Mouse (Mus musculus) midbrain, embryonic 10.5 days (tissue): Measurements from ENCODE around the gene Astl. TPM values are rescaled to one million over a fixed set of nuclear protein-coding genes. Genes with fewer than 3 reads are reported as not detected.
"Not testable (repeated sequence)": the region's sequence is repeated elsewhere in the genome, so short reads cannot be mapped to it uniquely, and the experiment has no call there.

ENCODE experiments used
- DNase-seq: peaks from one replicate; pipeline ENCODE4 v3.0.0-alpha.2; 2017; ENCODE audit warnings: low spot score
- H3K27ac ChIP-seq: fragments of 300-500 bp; sonication (generic); replicated peaks from 2 replicates; pipeline ENCODE4 v1.5.1; 2016; ENCODE audit warnings: mild to moderate bottlenecking
- H3K27me3 ChIP-seq: fragments of 300-500 bp; sonication (generic); 2 replicates; pipeline ENCODE4 v1.6.1; 2016; ENCODE audit warnings: low read depth, mild to moderate bottlenecking; ENCODE audit not compliant: poor library complexity, severe bottlenecking
- H3K36me3 ChIP-seq: fragments of 300-500 bp; sonication (generic); 2 replicates; pipeline ENCODE4 v1.6.1; 2016; ENCODE audit warnings: mild to moderate bottlenecking, moderate library complexity
- H3K4me1 ChIP-seq: fragments of 300-500 bp; sonication (generic); 2 replicates; pipeline ENCODE4 v1.6.1; 2016
- H3K4me3 ChIP-seq: fragments of 300-500 bp; sonication (generic); 2 replicates; pipeline ENCODE4 v1.5.1; 2016; ENCODE audit warnings: mild to moderate bottlenecking, moderate library complexity
- H3K9me3 ChIP-seq: fragments of 300-500 bp; sonication (generic); replicated peaks from 2 replicates; pipeline ENCODE4 v1.6.1; 2016; ENCODE audit warnings: mild to moderate bottlenecking
- WGBS: fragments of 180-500 bp; shearing (Covaris S2); methylation state at CpG from one replicate; pipeline ENCODE4 v1.1.7; 2016; 5-methylcytosine and 5-hydroxymethylcytosine counted together
- polyA plus RNA-seq: library from polyadenylated mRNA; unstranded; fragments of >200 nt; fragmentation: Nextera tagmentation; extraction: Ambion mirVana; gene quantifications from 2 replicates; pipeline ENCODE4 v1.2.1, GENCODE M21; 2016

Astl gene
- polyA plus RNA-seq: not detected in 2 replicates

- WGBS: 82% methylated on average over 4 of the region's 4 CpGs
- no peak for DNase-seq
- no peaks in the 10 kb centered on the region for H3K36me3 ChIP-seq
- peaks cover 18% of the 10 kb centered on the region for H3K4me1 ChIP-seq
- H3K27me3 ChIP-seq: peaks cover 54% of the 10 kb centered on the region
- no peak within 1 kb of the TSS for H3K4me3 ChIP-seq
- no peaks in the 10 kb centered on the region for H3K9me3 ChIP-seq
- no peak within 1 kb of the TSS for H3K27ac ChIP-seq
Measured at GRCm38 (mm10) chr2:127338416-127338815, at the start of gene Astl. Gene Astl, plus strand, starts transcription at chr2:127338639.

- no peak for DNase-seq
- WGBS: 85% methylated on average over 4 of the region's 4 CpGs
- Histone ChIP-seq H3K9me3 (no peaks in the 10 kb centered on the region), H3K27me3 (no peaks in the 10 kb centered on the region), H3K36me3 (peaks cover 84% of the 10 kb centered on the region), H3K4me3 (no peak overlapping the region), H3K27ac (no peak overlapping the region), H3K4me1 (no peaks in the 10 kb centered on the region)
Measured at GRCm38 (mm10) chr2:127292250-127292649, 46.2 kb upstream of the Astl start.

GRCm38 (mm10) chr2:127297001-127297805 lies 41.2 kb upstream of the Astl start:
- H3K4me3 ChIP-seq: no peak overlapping the region
- H3K36me3 ChIP-seq: peaks cover 98% of the 10 kb centered on the region
- WGBS: 92% methylated on average over 7 of the region's 7 CpGs
- H3K27me3 ChIP-seq: no peaks in the 10 kb centered on the region
- H3K4me1 ChIP-seq: no peaks in the 10 kb centered on the region
- H3K9me3 ChIP-seq: no peaks in the 10 kb centered on the region
- no peak overlapping the region for H3K27ac ChIP-seq
- no peak for DNase-seq

GRCm38 (mm10) chr2:127298056-127298455 lies 40.4 kb upstream of the Astl start:
- no peaks in the 10 kb centered on the region for H3K4me1 ChIP-seq
- 97% methylated on average over 1 of the region's 1 CpGs for WGBS
- no peaks in the 10 kb centered on the region for H3K27me3 ChIP-seq
- no peak overlapping the region for H3K27ac ChIP-seq
- no peaks in the 10 kb centered on the region for H3K9me3 ChIP-seq
- no peak for DNase-seq
- H3K36me3 ChIP-seq: peaks cover 90% of the 10 kb centered on the region
- H3K4me3 ChIP-seq: no peak overlapping the region

GRCm38 (mm10) chr2:127300701-127301100 lies 37.7 kb upstream of the Astl start:
- no peak overlapping the region for H3K4me3 ChIP-seq
- no peaks in the 10 kb centered on the region for H3K27me3 ChIP-seq
- no peaks in the 10 kb centered on the region for H3K9me3 ChIP-seq
- no peak for DNase-seq
- WGBS: 80% methylated on average over 3 of the region's 3 CpGs
- no peak overlapping the region for H3K27ac ChIP-seq
- peaks cover 63% of the 10 kb centered on the region for H3K36me3 ChIP-seq
- no peaks in the 10 kb centered on the region for H3K4me1 ChIP-seq

GRCm38 (mm10) chr2:127301883-127302282 lies 36.6 kb upstream of the Astl start:
- no peak overlapping the region for H3K4me3 ChIP-seq
- H3K36me3 ChIP-seq: peaks cover 52% of the 10 kb centered on the region
- H3K27ac ChIP-seq: no peak overlapping the region
- H3K4me1 ChIP-seq: no peaks in the 10 kb centered on the region
- WGBS: 95% methylated on average over 3 of the region's 3 CpGs
- no peaks in the 10 kb centered on the region for H3K9me3 ChIP-seq
- H3K27me3 ChIP-seq: no peaks in the 10 kb centered on the region
- no peak for DNase-seq

- 95% methylated on average over 4 of the region's 4 CpGs for WGBS
- DNase-seq: not testable (repeated sequence)
Measured at GRCm38 (mm10) chr2:127304192-127304591, 34.2 kb upstream of the Astl start.

GRCm38 (mm10) chr2:127304609-127305210 lies 33.7 kb upstream of the Astl start:
- Histone ChIP-seq H3K4me3 (no peak overlapping the region), H3K36me3 (peaks cover 23% of the 10 kb centered on the region), H3K9me3 (no peaks in the 10 kb centered on the region), H3K27ac (no peak overlapping the region), H3K27me3 (no peaks in the 10 kb centered on the region), H3K4me1 (no peaks in the 10 kb centered on the region)
- DNase-seq: no peak
- WGBS: 84% methylated on average over 3 of the region's 3 CpGs

More at GRCm38 (mm10) chr2:127304192-127304591, 34.2 kb upstream of the Astl start:
- H3K4me3 ChIP-seq, H3K4me1 ChIP-seq, H3K27me3 ChIP-seq, H3K9me3 ChIP-seq, H3K27ac ChIP-seq: not testable (repeated sequence)
- H3K36me3 ChIP-seq: peaks cover 28% of the 10 kb centered on the region

GRCm38 (mm10) chr2:127306123-127306522 lies 32.3 kb upstream of the Astl start:
- no peaks in the 10 kb centered on the region for H3K4me1 ChIP-seq
- no peak overlapping the region for H3K4me3 ChIP-seq

GRCm38 (mm10) chr2:127307179-127307578 lies 31.3 kb upstream of the Astl start:
- Histone ChIP-seq H3K4me1 (no peaks in the 10 kb centered on the region), H3K4me3 (no peak overlapping the region), H3K27ac (no peak overlapping the region), H3K9me3 (no peaks in the 10 kb centered on the region), H3K36me3 (no peaks in the 10 kb centered on the region; the same call in 1 of the 2 replicates), H3K27me3 (no peaks in the 10 kb centered on the region)
- WGBS: 45% methylated on average over 3 of the region's 3 CpGs
- no peak for DNase-seq

More at GRCm38 (mm10) chr2:127306123-127306522, 32.3 kb upstream of the Astl start:
- no peaks in the 10 kb centered on the region for H3K9me3 ChIP-seq
- H3K36me3 ChIP-seq: peaks cover 9% of the 10 kb centered on the region
- no peak overlapping the region for H3K27ac ChIP-seq
- no peak for DNase-seq
- no peaks in the 10 kb centered on the region for H3K27me3 ChIP-seq

GRCm38 (mm10) chr2:127308660-127309059 lies 29.8 kb upstream of the Astl start:
- H3K27ac ChIP-seq: no peak overlapping the region
- no peaks in the 10 kb centered on the region for H3K36me3 ChIP-seq
- no peak for DNase-seq
- no peaks in the 10 kb centered on the region for H3K4me1 ChIP-seq
- no peaks in the 10 kb centered on the region for H3K27me3 ChIP-seq
- no peak overlapping the region for H3K4me3 ChIP-seq
- H3K9me3 ChIP-seq: no peaks in the 10 kb centered on the region
- WGBS: 90% methylated on average over 2 of the region's 2 CpGs

- DNase-seq: no peak
- no peaks in the 10 kb centered on the region for H3K27me3 ChIP-seq
- WGBS: 63% methylated on average over 2 of the region's 2 CpGs
Measured at GRCm38 (mm10) chr2:127310246-127310645, 28.2 kb upstream of the Astl start.

GRCm38 (mm10) chr2:127310685-127311084 lies 27.8 kb upstream of the Astl start:
- DNase-seq: no peak
- H3K27ac ChIP-seq: no peak overlapping the region
- no peaks in the 10 kb centered on the region for H3K27me3 ChIP-seq
- no peak overlapping the region for H3K4me3 ChIP-seq
- no peaks in the 10 kb centered on the region for H3K4me1 ChIP-seq
- 90% methylated on average over 7 of the region's 7 CpGs for WGBS
- no peaks in the 10 kb centered on the region for H3K9me3 ChIP-seq
- H3K36me3 ChIP-seq: no peaks in the 10 kb centered on the region

More at GRCm38 (mm10) chr2:127310246-127310645, 28.2 kb upstream of the Astl start:
- H3K36me3 ChIP-seq: no peaks in the 10 kb centered on the region
- no peak overlapping the region for H3K27ac ChIP-seq
- H3K4me1 ChIP-seq: no peaks in the 10 kb centered on the region
- H3K4me3 ChIP-seq: no peak overlapping the region
- no peaks in the 10 kb centered on the region for H3K9me3 ChIP-seq
